Mouse (Mus musculus) induced T-regulatory cell, adult 2 months (primary cell): ENCODE results near the gene Gm20909.
"Not testable (repeated sequence)": the region's sequence is repeated elsewhere in the genome, so short reads cannot be mapped to it uniquely, and the experiment has no call there.

Experiments
- DNase-seq: peaks from one replicate; pipeline ENCODE4 v3.0.0-alpha.2; 2012; ENCODE audit warnings: low read depth

Gene Gm20909

GRCm38 (mm10) chrY:21164270-21164669 is at the start of gene Gm20909:
TSS of gene Gm20909 (plus strand) at chrY:21164570.
- DNase-seq, result not testable (repeated sequence)
